Mouse (Mus musculus): ENCODE results near the gene Gm43738. TPM values are rescaled to one million over a fixed set of nuclear protein-coding genes. Genes with fewer than 3 reads are reported as not detected.

Gm43738 gene
- not detected in 2 replicates for polyA plus RNA-seq (2015; fragmentation: Nextera tagmentation; extraction: Ambion mirVana)

- Histone ChIP-seq H3K9me3 (replicated peaks) (no peaks in the 10 kb centered on the region), H3K27ac (peak within 1 kb of the TSS; percentile 72), H3K9ac (peak within 1 kb of the TSS; percentile 84), H3K36me3 (ENCODE audit: poor library complexity, severe bottlenecking) (peaks cover 40% of the 10 kb centered on the region), H3K4me1 (peaks cover 33% of the 10 kb centered on the region), H3K4me3 (peak within 1 kb of the TSS; percentile 76), H3K27me3 (no peaks in the 10 kb centered on the region), H3K4me2 (peak within 1 kb of the TSS; percentile 86)
- 43% methylated on average over 7 of the region's 7 CpGs for WGBS
- no peak for ATAC-seq
Measured at GRCm38 (mm10) chr3:89100811-89101210, at the start of gene Gm43738. Gm43738 (minus strand) TSS chr3:89101099.

- ATAC-seq = no peak
- Histone ChIP-seq H3K36me3 (ENCODE audit: poor library complexity, severe bottlenecking) (peaks cover 20% of the 10 kb centered on the region), H3K27me3 (peaks cover 18% of the 10 kb centered on the region), H3K9me3 (replicated peaks) (no peaks in the 10 kb centered on the region), H3K4me3 (no peak overlapping the region), H3K4me2 (no peak overlapping the region), H3K9ac (no peak overlapping the region), H3K27ac (no peak overlapping the region), H3K4me1 (peaks cover 12% of the 10 kb centered on the region)
- WGBS = 65% methylated on average over 14 of the region's 14 CpGs
Measured at GRCm38 (mm10) chr3:89148567-89148966, 47.7 kb upstream of the Gm43738 start.

GRCm38 (mm10) chr3:89147979-89148311, 47.0 kb upstream of the Gm43738 start:
- H3K9me3 ChIP-seq (replicated peaks) = no peaks in the 10 kb centered on the region
- no peak overlapping the region for H3K4me3 ChIP-seq
- H3K4me2 ChIP-seq = peak overlapping the region; percentile 15; the same call in 1 of the 2 replicates
- no peak for ATAC-seq
- no peak overlapping the region for H3K9ac ChIP-seq
- H3K27me3 ChIP-seq = peaks cover 18% of the 10 kb centered on the region
- H3K4me1 ChIP-seq = peaks cover 12% of the 10 kb centered on the region
- 15% methylated on average over 15 of the region's 15 CpGs for WGBS
- peaks cover 20% of the 10 kb centered on the region for H3K36me3 ChIP-seq (ENCODE audit: poor library complexity, severe bottlenecking)
- no peak overlapping the region for H3K27ac ChIP-seq

GRCm38 (mm10) chr3:89147101-89147978, 46.4 kb upstream of the Gm43738 start:
- ATAC-seq = no peak
- Histone ChIP-seq H3K9ac (no peak overlapping the region; the same call in 1 of the 2 replicates), H3K4me1 (peaks cover 12% of the 10 kb centered on the region), H3K9me3 (replicated peaks) (no peaks in the 10 kb centered on the region), H3K27ac (no peak overlapping the region), H3K27me3 (peaks cover 18% of the 10 kb centered on the region), H3K36me3 (ENCODE audit: poor library complexity, severe bottlenecking) (peaks cover 16% of the 10 kb centered on the region), H3K4me2 (peak overlapping the region; percentile 15; the same call in 1 of the 2 replicates), H3K4me3 (no peak overlapping the region)
- WGBS = 24% methylated on average over 26 of the region's 26 CpGs

GRCm38 (mm10) chr3:89145566-89145965, 44.7 kb upstream of the Gm43738 start:
- Histone ChIP-seq H3K9me3 (replicated peaks) (no peaks in the 10 kb centered on the region), H3K27me3 (peaks cover 18% of the 10 kb centered on the region), H3K27ac (no peak overlapping the region), H3K4me2 (no peak overlapping the region), H3K4me1 (peaks cover 12% of the 10 kb centered on the region), H3K9ac (no peak overlapping the region), H3K36me3 (ENCODE audit: poor library complexity, severe bottlenecking) (peaks cover 3% of the 10 kb centered on the region; the same call in 1 of the 2 replicates), H3K4me3 (no peak overlapping the region)
- 17% methylated on average over 8 of the region's 8 CpGs for WGBS
- no peak for ATAC-seq

GRCm38 (mm10) chr3:89144821-89145220, 43.9 kb upstream of the Gm43738 start:
- Histone ChIP-seq H3K9me3 (replicated peaks) (no peaks in the 10 kb centered on the region), H3K36me3 (ENCODE audit: poor library complexity, severe bottlenecking) (peaks cover 3% of the 10 kb centered on the region; the same call in 1 of the 2 replicates), H3K4me3 (no peak overlapping the region), H3K9ac (no peak overlapping the region), H3K4me2 (no peak overlapping the region), H3K27me3 (peaks cover 17% of the 10 kb centered on the region), H3K27ac (no peak overlapping the region), H3K4me1 (peaks cover 12% of the 10 kb centered on the region)
- ATAC-seq = no peak
- WGBS = 84% methylated on average over 10 of the region's 10 CpGs

- WGBS = 42% methylated on average over 9 of the region's 9 CpGs
- no peak overlapping the region for H3K9ac ChIP-seq
- no peak overlapping the region for H3K27ac ChIP-seq
- no peaks in the 10 kb centered on the region for H3K27me3 ChIP-seq
- no peaks in the 10 kb centered on the region for H3K36me3 ChIP-seq (ENCODE audit: poor library complexity, severe bottlenecking)
- no peak for ATAC-seq
- no peak overlapping the region for H3K4me2 ChIP-seq
- H3K4me1 ChIP-seq = peaks cover 6% of the 10 kb centered on the region
- H3K4me3 ChIP-seq = no peak overlapping the region
- H3K9me3 ChIP-seq (replicated peaks) = no peaks in the 10 kb centered on the region
Measured at GRCm38 (mm10) chr3:89136365-89136764, 35.5 kb upstream of the Gm43738 start.

- Histone ChIP-seq H3K9ac (no peak within 1 kb of the TSS), H3K27me3 (no peaks in the 10 kb centered on the region), H3K4me1 (peaks cover 6% of the 10 kb centered on the region), H3K4me2 (no peak within 1 kb of the TSS), H3K9me3 (replicated peaks) (no peaks in the 10 kb centered on the region), H3K36me3 (ENCODE audit: poor library complexity, severe bottlenecking) (no peaks in the 10 kb centered on the region), H3K4me3 (no peak within 1 kb of the TSS), H3K27ac (no peak within 1 kb of the TSS)
- ATAC-seq = no peak
- WGBS = 53% methylated on average over 3 of the region's 3 CpGs
Measured at GRCm38 (mm10) chr3:89135958-89136357, 35.1 kb upstream of the Gm43738 start, which contains the start of gene Pklr. Pklr (plus strand) TSS chr3:89136142.

GRCm38 (mm10) chr3:89133752-89134151, 32.9 kb upstream of the Gm43738 start:
- Histone ChIP-seq H3K4me1 (peaks cover 6% of the 10 kb centered on the region), H3K27ac (no peak overlapping the region), H3K9me3 (replicated peaks) (no peaks in the 10 kb centered on the region), H3K27me3 (no peaks in the 10 kb centered on the region), H3K4me3 (no peak overlapping the region), H3K9ac (no peak overlapping the region), H3K36me3 (ENCODE audit: poor library complexity, severe bottlenecking) (no peaks in the 10 kb centered on the region), H3K4me2 (no peak overlapping the region)
- ATAC-seq = no peak
- 95% methylated on average over 1 of the region's 1 CpGs for WGBS

GRCm38 (mm10) chr3:89133063-89133450, 32.2 kb upstream of the Gm43738 start:
- Histone ChIP-seq H3K36me3 (ENCODE audit: poor library complexity, severe bottlenecking) (no peaks in the 10 kb centered on the region), H3K4me3 (no peak overlapping the region), H3K4me2 (no peak overlapping the region), H3K27me3 (no peaks in the 10 kb centered on the region), H3K27ac (no peak overlapping the region), H3K9ac (no peak overlapping the region), H3K4me1 (peaks cover 6% of the 10 kb centered on the region), H3K9me3 (replicated peaks) (no peaks in the 10 kb centered on the region)
- 83% methylated on average over 7 of the region's 7 CpGs for WGBS
- no peak for ATAC-seq

- no peak overlapping the region for H3K27ac ChIP-seq
- H3K9ac ChIP-seq = peak overlapping the region; percentile 57
- WGBS = 15% methylated on average over 29 of the region's 30 CpGs
- no peaks in the 10 kb centered on the region for H3K9me3 ChIP-seq (replicated peaks)
- H3K27me3 ChIP-seq = no peaks in the 10 kb centered on the region
- ATAC-seq = 0 out of 2 replicates have a peak, but pooled peaks have one; percentile 58
- H3K36me3 ChIP-seq (ENCODE audit: poor library complexity, severe bottlenecking) = no peaks in the 10 kb centered on the region
- H3K4me3 ChIP-seq = peak overlapping the region; percentile 32
- peak overlapping the region; percentile 63 for H3K4me2 ChIP-seq
- peaks cover 6% of the 10 kb centered on the region for H3K4me1 ChIP-seq
Measured at GRCm38 (mm10) chr3:89132285-89133062, 31.6 kb upstream of the Gm43738 start.

GRCm38 (mm10) chr3:89131816-89132215, 30.9 kb upstream of the Gm43738 start:
- Histone ChIP-seq H3K4me2 (peak overlapping the region; percentile 63), H3K9me3 (replicated peaks) (no peaks in the 10 kb centered on the region), H3K4me3 (peak overlapping the region; percentile 32; the same call in 1 of the 2 replicates), H3K4me1 (peaks cover 6% of the 10 kb centered on the region), H3K36me3 (ENCODE audit: poor library complexity, severe bottlenecking) (no peaks in the 10 kb centered on the region), H3K9ac (no peak overlapping the region), H3K27me3 (no peaks in the 10 kb centered on the region), H3K27ac (no peak overlapping the region)
- no peak for ATAC-seq
- WGBS = 30% methylated on average over 4 of the region's 4 CpGs

Data from forebrain, embryonic 13.5 days (tissue).